Mouse (Mus musculus) limb, embryonic 14.5 days (tissue): ENCODE results near the gene Tubb2b. TPM values are rescaled to one million over a fixed set of nuclear protein-coding genes. Genes with fewer than 3 reads are reported as not detected.

Experiments
- ATAC-seq: fragments of 200-750 bp; cut with Nextera tagmentation; 2 replicates; pipeline ENCODE4 v1.8.0; 2017; ENCODE audit warnings: low read depth, moderate number of reproducible peaks, moderate TSS enrichment; ENCODE audit not compliant: low FRiP score
- DNase-seq: peaks from one replicate; pipeline ENCODE4 v3.0.0-alpha.2; 2015; ENCODE audit warnings: low spot score
- H3K27ac ChIP-seq: fragments of 300-500 bp; sonication (generic); replicated peaks from 2 replicates; pipeline ENCODE4 v1.5.1; 2014; ENCODE audit warnings: low read depth, mild to moderate bottlenecking, low read length, moderate library complexity, mixed read lengths
- H3K27me3 ChIP-seq: fragments of 300-500 bp; sonication (generic); 2 replicates; pipeline ENCODE4 v1.6.1; 2014; ENCODE audit warnings: low read length, mixed read lengths; ENCODE audit not compliant: control insufficient read depth, insufficient read depth
- H3K36me3 ChIP-seq: fragments of 300-500 bp; sonication (generic); 2 replicates; pipeline ENCODE4 v1.6.1; 2014; ENCODE audit warnings: mild to moderate bottlenecking, low read length, moderate library complexity, mixed read lengths; ENCODE audit not compliant: control insufficient read depth, insufficient read depth
- H3K4me1 ChIP-seq: fragments of 300-500 bp; sonication (generic); 2 replicates; pipeline ENCODE4 v1.6.1; 2014; ENCODE audit warnings: antibody characterized with exemption, low read length, mixed read lengths; ENCODE audit not compliant: control insufficient read depth, insufficient read depth
- H3K4me2 ChIP-seq: fragments of 300-500 bp; sonication (generic); replicated peaks from 2 replicates; pipeline ENCODE4 v1.6.1; 2014; ENCODE audit warnings: low read depth, mild to moderate bottlenecking, low read length, moderate library complexity; ENCODE audit not compliant: severe bottlenecking
- H3K4me3 ChIP-seq: fragments of 300-500 bp; sonication (generic); replicated peaks from 2 replicates; pipeline ENCODE4 v1.5.1; 2014; ENCODE audit warnings: low read length
- H3K9ac ChIP-seq: fragments of 300-500 bp; sonication (generic); 2 replicates; pipeline ENCODE4 v1.6.1; 2014; ENCODE audit warnings: mild to moderate bottlenecking, low read depth, low read length, moderate library complexity; ENCODE audit not compliant: severe bottlenecking
- H3K9me3 ChIP-seq: fragments of 300-500 bp; sonication (generic); 2 replicates; pipeline ENCODE4 v1.6.1; 2016; ENCODE audit warnings: low read length; ENCODE audit not compliant: control insufficient read depth
- POLR2A ChIP-seq: fragments of 200-500 bp; IDR thresholded peaks from 2 replicates; pipeline ENCODE4 v1.8.0; 2012; ENCODE audit warnings: inconsistent platforms, mild to moderate bottlenecking, moderate library complexity, borderline replicate concordance; ENCODE audit not compliant: insufficient read depth, insufficient read length; ENCODE audit errors: extremely low read depth
- WGBS: fragments of 180-500 bp; shearing (Covaris S2); extraction: QIAGEN DNeasy Blood & Tissue Kit; methylation state at CpG from one replicate; pipeline ENCODE4 v1.1.7; 2014; 5-methylcytosine and 5-hydroxymethylcytosine counted together
- polyA plus RNA-seq, 2 experiments: library from polyadenylated mRNA; depleted of rRNA in 1 of 2; stranded (reverse) in 1 of 2; unstranded in 1 of 2; fragments of >200 nt; fragmentation: Nextera tagmentation in 1 of 2; extraction: Ambion mirVana in 1 of 2; gene quantifications; 2 replicates each; pipeline versions ENCODE4 v1.2.1 to v1.2.3; 2012 to 2014

Tubb2b gene
- polyA plus RNA-seq, 2 experiments: 28.5 to 376 TPM

DNA sequence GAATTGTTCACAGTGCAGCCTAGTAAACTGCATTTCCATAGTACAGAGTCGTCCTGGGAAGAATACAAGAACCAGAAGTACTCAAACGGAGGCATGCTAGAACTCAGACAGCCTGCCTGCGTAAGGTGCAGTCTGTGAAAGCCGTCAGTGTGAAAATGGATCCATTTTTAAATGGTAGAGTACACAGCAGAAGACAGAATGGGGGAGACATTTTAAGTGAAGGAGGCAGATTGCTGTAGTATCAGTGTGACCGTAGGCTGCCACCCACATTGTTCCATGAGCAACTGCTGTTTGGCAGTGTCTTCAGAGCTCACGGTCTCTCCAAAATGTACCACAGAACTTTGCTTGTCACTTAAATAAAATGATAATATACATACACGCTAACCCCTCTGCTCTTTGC, 4.0 kb upstream of the Tubb2b start:
- Histone ChIP-seq H3K27me3 (no peaks in the 10 kb centered on the region), H3K9me3 (no peaks in the 10 kb centered on the region), H3K4me2 (no peak overlapping the region), H3K27ac (no peak overlapping the region), H3K4me3 (no peak overlapping the region), H3K9ac (no peak overlapping the region), H3K36me3 (no peaks in the 10 kb centered on the region), H3K4me1 (peaks cover 36% of the 10 kb centered on the region)
- no peak for TF ChIP-seq POLR2A
- DNase-seq: no peak
- no peak for ATAC-seq
- WGBS: 69% methylated on average over 7 of the region's 7 CpGs

DNA sequence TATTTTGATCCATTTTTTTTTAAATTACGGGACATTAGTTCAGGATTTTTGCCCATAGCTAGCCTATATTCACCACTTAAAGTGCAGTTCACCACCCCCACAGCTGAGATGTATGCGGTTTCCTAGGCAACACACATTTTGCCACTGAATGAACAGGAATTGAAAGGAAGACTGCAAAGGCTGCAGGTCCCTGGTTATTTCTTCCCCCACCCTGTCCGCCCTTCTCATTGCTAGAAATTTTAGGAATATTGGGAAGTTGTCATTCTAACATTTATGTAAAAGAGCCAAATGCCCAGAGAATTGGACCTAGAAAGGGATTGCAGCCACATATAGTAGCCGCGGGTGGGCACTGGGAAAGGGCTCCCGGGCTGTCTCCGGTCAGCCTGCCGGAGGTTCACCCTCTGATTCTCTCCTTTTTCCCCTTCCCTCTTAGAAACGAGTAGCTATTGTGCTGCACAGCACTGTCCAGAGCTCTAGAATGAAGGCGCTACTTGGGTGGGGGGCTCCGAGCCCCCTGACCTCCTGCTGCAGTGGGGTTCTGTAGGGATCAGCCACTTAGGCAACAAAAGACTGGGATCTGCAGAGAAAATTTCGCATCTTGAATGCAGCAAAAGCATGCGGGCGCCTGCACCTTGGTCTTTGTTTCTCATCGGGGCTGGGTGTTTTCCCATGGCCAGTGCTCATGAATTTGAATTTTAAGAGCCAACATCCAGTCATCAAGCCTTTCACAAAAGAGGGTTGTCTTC, 3.2 kb upstream of the Tubb2b start:
- 8% methylated on average over 15 of the region's 15 CpGs for WGBS
- H3K9ac ChIP-seq: 0 out of 2 replicates have a peak overlapping the region, but pooled peaks have one; percentile 31
- ATAC-seq (no peak), DNase-seq (no peak)
- H3K4me3 ChIP-seq: peak overlapping the region; percentile 14; the same call in 1 of the 2 replicates
- no peaks in the 10 kb centered on the region for H3K27me3 ChIP-seq
- TF ChIP-seq POLR2A: no peak
- peak overlapping the region; percentile 82 for H3K4me2 ChIP-seq
- H3K9me3 ChIP-seq: no peaks in the 10 kb centered on the region
- peaks cover 44% of the 10 kb centered on the region for H3K4me1 ChIP-seq
- no peaks in the 10 kb centered on the region for H3K36me3 ChIP-seq
- H3K27ac ChIP-seq: no peak overlapping the region

DNA sequence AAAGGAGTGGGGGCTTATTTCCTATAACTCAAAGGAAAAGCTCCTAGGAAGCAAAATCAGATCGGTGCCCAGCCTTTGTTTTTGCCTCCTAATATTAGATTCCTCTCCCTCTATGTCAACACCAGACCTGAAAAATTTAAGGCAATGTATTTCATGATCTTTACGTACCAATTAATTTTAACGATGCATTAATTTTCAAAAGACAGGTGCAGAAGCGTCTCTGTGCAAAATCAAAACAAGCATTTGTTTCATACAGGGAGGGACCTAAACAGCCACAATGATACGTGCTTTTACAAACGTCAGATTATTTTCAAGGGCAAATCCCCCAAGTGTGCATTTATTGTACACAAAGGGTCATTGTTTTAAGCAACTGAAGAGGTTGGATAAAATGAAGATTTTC, 2.6 kb upstream of the Tubb2b start:
- TF ChIP-seq POLR2A: no peak
- no peaks in the 10 kb centered on the region for H3K9me3 ChIP-seq
- H3K4me3 ChIP-seq: peak overlapping the region; percentile 73
- DNase-seq (no peak), ATAC-seq (no peak)
- no peaks in the 10 kb centered on the region for H3K27me3 ChIP-seq
- H3K9ac ChIP-seq: no peak overlapping the region
- WGBS: 14% methylated on average over 6 of the region's 6 CpGs
- H3K4me1 ChIP-seq: peaks cover 44% of the 10 kb centered on the region
- peak overlapping the region; percentile 82 for H3K4me2 ChIP-seq
- no peaks in the 10 kb centered on the region for H3K36me3 ChIP-seq
- H3K27ac ChIP-seq: no peak overlapping the region

DNA sequence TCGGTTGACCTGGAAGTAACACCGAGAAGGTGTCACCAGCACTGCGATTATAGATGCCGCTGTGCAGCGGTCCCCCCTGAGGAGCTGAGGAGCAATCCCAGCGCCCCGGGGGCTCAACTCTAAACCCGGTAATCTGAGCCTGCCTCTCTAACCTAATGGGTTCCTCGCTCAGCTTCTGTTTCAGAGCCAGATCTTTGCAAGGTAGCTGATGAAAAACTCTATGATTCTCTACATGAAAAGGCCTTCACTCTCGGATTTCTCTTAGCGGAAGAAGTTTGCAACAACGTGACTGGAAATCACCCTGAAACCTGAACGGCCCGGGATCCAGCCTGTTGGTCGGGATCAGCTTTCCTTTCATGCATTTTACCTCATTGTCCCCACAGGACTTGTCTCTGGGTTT, 2.0 kb upstream of the Tubb2b start:
- H3K4me3 ChIP-seq: peak overlapping the region; percentile 73
- no peaks in the 10 kb centered on the region for H3K27me3 ChIP-seq
- H3K4me1 ChIP-seq: peaks cover 44% of the 10 kb centered on the region
- no peak for TF ChIP-seq POLR2A
- no peaks in the 10 kb centered on the region for H3K9me3 ChIP-seq
- DNase-seq (peak; percentile 26), ATAC-seq (no peak)
- H3K36me3 ChIP-seq: no peaks in the 10 kb centered on the region
- peak overlapping the region; percentile 82 for H3K4me2 ChIP-seq
- H3K27ac ChIP-seq: peak overlapping the region; percentile 38; the same call in 1 of the 2 replicates
- no peak overlapping the region for H3K9ac ChIP-seq
- 1% methylated on average over 15 of the region's 15 CpGs for WGBS

DNA sequence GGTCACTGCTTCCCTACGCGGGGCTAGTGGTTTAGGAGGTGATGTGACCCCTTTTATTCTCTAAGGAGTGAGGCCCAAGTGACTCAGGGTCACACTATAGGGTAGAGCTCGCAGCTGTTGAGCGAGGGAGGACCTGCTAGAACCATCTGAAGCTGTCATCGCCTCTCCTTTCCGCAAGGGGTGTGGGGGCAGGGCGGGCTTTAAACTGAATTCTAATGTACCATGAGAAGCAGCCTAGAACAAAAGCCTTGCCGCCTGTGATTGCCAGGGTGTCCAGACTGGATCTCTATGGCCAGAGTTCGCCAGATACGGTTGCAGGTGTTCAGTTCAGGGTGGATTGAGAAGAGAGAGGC, 1.4 kb upstream of the Tubb2b start:
- no peaks in the 10 kb centered on the region for H3K9me3 ChIP-seq
- no peak for TF ChIP-seq POLR2A
- peak overlapping the region; percentile 67; the same call in 1 of the 2 replicates for H3K9ac ChIP-seq
- peaks cover 41% of the 10 kb centered on the region for H3K4me1 ChIP-seq
- H3K4me2 ChIP-seq: peak overlapping the region; percentile 82
- H3K27me3 ChIP-seq: no peaks in the 10 kb centered on the region
- no peaks in the 10 kb centered on the region for H3K36me3 ChIP-seq
- DNase-seq: peak; percentile 57
- H3K4me3 ChIP-seq: peak overlapping the region; percentile 73
- peak overlapping the region; percentile 84 for H3K27ac ChIP-seq
- WGBS: 1% methylated on average over 10 of the region's 10 CpGs
- ATAC-seq: 0 out of 2 replicates have a peak, but pooled peaks have one; percentile 4
